Mouse (Mus musculus): Measurements from ENCODE around the gene Ecm2. TPM values are rescaled to one million over a fixed set of nuclear protein-coding genes. Genes with fewer than 3 reads are reported as not detected.

The Ecm2 gene
- polyA plus RNA-seq, 1 experiment from 2014 or later, result 0.21 TPM

- H3K4me1 ChIP-seq, result peaks cover 1% of the 10 kb centered on the region; the same call in 1 of the 2 replicates
- H3K27ac ChIP-seq, result no peak overlapping the region
- H3K36me3 ChIP-seq, result no peaks in the 10 kb centered on the region
- no peaks in the 10 kb centered on the region for H3K27me3 ChIP-seq (ENCODE audit: low read depth, poor library complexity, severe bottlenecking)
- H3K9me3 ChIP-seq (replicated peaks), result no peaks in the 10 kb centered on the region
- DNase-seq (ENCODE audit: low spot score), result no peak
- no peak overlapping the region for H3K4me3 ChIP-seq
- 95% methylated on average over 6 of the region's 6 CpGs for WGBS
Measured at GRCm38 (mm10) chr13:49472676-49473005, 32.0 kb upstream of the Ecm2 start.

GRCm38 (mm10) chr13:49477887-49478286 lies 26.7 kb upstream of the Ecm2 start:
- Histone ChIP-seq H3K4me1 (no peaks in the 10 kb centered on the region), H3K36me3 (no peaks in the 10 kb centered on the region), H3K27me3 (ENCODE audit: low read depth, poor library complexity, severe bottlenecking) (no peaks in the 10 kb centered on the region), H3K9me3 (replicated peaks) (no peaks in the 10 kb centered on the region), H3K27ac (no peak overlapping the region), H3K4me3 (no peak overlapping the region)
- WGBS, result 86% methylated on average over 3 of the region's 3 CpGs
- no peak for DNase-seq (ENCODE audit: low spot score)

DNA sequence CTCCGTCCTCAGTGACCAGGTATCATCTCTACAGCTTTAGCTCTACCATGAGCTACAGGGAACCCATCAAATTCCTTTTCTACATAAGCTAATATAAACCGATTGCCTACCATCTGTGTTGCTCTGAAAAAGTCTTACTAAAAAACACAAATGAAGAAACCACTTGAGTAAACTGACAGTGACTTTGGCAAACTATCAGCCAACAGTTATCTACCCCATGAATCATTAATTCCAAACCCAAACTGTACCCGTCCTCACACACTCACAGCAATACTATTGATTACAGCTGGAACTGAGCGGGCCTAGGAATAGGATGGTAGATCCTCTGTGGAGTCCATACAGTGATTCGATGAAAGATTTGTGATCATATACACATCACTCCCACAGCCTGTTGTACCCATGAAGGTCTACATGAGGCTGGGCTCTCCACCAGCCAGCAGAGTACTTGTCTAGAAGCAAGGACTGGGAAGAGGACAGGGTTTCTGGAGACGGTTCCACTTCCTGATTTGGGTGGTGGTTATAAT lies 25.7 kb upstream of the Ecm2 start:
- no peak overlapping the region for H3K4me3 ChIP-seq
- 92% methylated on average over 6 of the region's 6 CpGs for WGBS
- no peak for DNase-seq (ENCODE audit: low spot score)
- no peaks in the 10 kb centered on the region for H3K27me3 ChIP-seq (ENCODE audit: low read depth, poor library complexity, severe bottlenecking)
- no peaks in the 10 kb centered on the region for H3K36me3 ChIP-seq
- no peaks in the 10 kb centered on the region for H3K9me3 ChIP-seq (replicated peaks)
- no peak overlapping the region for H3K27ac ChIP-seq
- H3K4me1 ChIP-seq, result no peaks in the 10 kb centered on the region

GRCm38 (mm10) chr13:49479399-49479798 lies 25.2 kb upstream of the Ecm2 start:
- no peaks in the 10 kb centered on the region for H3K9me3 ChIP-seq (replicated peaks)
- 94% methylated on average over 4 of the region's 4 CpGs for WGBS
- no peak overlapping the region for H3K27ac ChIP-seq
- no peaks in the 10 kb centered on the region for H3K27me3 ChIP-seq (ENCODE audit: low read depth, poor library complexity, severe bottlenecking)
- no peak for DNase-seq (ENCODE audit: low spot score)
- H3K36me3 ChIP-seq, result no peaks in the 10 kb centered on the region
- H3K4me3 ChIP-seq, result no peak overlapping the region
- H3K4me1 ChIP-seq, result no peaks in the 10 kb centered on the region

DNA sequence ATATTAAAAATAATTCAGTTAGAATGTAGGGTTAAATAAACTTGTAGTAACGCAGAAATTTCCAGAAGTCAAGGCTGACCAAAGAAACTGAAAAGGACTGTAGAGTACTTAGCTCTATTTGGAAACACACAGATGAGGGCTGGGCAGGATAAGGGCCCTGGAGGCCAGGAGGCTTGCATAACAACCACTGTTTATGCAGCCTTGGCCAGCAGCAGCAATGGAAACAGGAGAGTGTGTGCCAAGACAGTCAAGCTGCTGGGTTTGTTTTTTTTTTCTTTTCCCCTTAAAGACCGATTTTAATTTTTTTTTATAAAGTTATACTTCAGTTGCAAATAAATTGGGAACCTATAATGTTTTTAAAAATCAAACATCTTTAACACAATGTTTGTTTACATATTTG lies 24.6 kb upstream of the Ecm2 start:
- no peak overlapping the region for H3K4me3 ChIP-seq
- H3K27ac ChIP-seq, result no peak overlapping the region
- WGBS, result 90% methylated on average over 2 of the region's 2 CpGs
- no peak for DNase-seq (ENCODE audit: low spot score)
- no peaks in the 10 kb centered on the region for H3K27me3 ChIP-seq (ENCODE audit: low read depth, poor library complexity, severe bottlenecking)
- no peaks in the 10 kb centered on the region for H3K36me3 ChIP-seq
- no peaks in the 10 kb centered on the region for H3K4me1 ChIP-seq
- H3K9me3 ChIP-seq (replicated peaks), result no peaks in the 10 kb centered on the region

DNA sequence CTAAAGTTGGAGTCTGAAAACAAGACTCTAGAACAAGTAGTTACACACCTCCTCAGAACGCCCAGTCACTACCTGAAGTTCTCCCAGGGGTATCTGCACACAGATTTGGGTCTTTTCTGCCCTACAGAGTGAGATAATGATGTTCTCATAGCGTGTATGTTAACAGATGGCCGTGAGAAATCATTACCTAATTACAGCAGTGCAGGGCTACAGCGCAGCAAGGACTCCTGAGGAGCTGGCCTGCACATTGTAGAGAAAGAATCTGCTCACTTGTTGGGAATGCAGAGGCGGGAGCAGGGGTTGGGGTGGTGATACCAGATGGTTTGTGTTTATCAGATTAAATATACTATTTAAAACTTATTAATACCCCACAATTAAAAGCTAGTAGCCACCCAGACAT lies 24.1 kb upstream of the Ecm2 start:
- no peaks in the 10 kb centered on the region for H3K9me3 ChIP-seq (replicated peaks)
- no peaks in the 10 kb centered on the region for H3K36me3 ChIP-seq
- no peaks in the 10 kb centered on the region for H3K4me1 ChIP-seq
- no peak for DNase-seq (ENCODE audit: low spot score)
- H3K4me3 ChIP-seq, result no peak overlapping the region
- 80% methylated on average over 5 of the region's 5 CpGs for WGBS
- H3K27me3 ChIP-seq (ENCODE audit: low read depth, poor library complexity, severe bottlenecking), result no peaks in the 10 kb centered on the region
- H3K27ac ChIP-seq, result no peak overlapping the region

GRCm38 (mm10) chr13:49485388-49485787 lies 19.2 kb upstream of the Ecm2 start:
- Histone ChIP-seq H3K4me1 (no peaks in the 10 kb centered on the region), H3K27me3 (ENCODE audit: low read depth, poor library complexity, severe bottlenecking) (no peaks in the 10 kb centered on the region), H3K36me3 (no peaks in the 10 kb centered on the region), H3K9me3 (replicated peaks) (no peaks in the 10 kb centered on the region), H3K27ac (no peak overlapping the region), H3K4me3 (no peak overlapping the region)
- WGBS, result 91% methylated on average over 5 of the region's 5 CpGs
- DNase-seq (ENCODE audit: low spot score), result no peak

- no peak within 1 kb of the TSS for H3K27ac ChIP-seq
- no peaks in the 10 kb centered on the region for H3K9me3 ChIP-seq (replicated peaks)
- no peaks in the 10 kb centered on the region for H3K4me1 ChIP-seq
- no peak for DNase-seq (ENCODE audit: low spot score)
- no peaks in the 10 kb centered on the region for H3K27me3 ChIP-seq (ENCODE audit: low read depth, poor library complexity, severe bottlenecking)
- no peak within 1 kb of the TSS for H3K4me3 ChIP-seq
- 70% methylated on average over 6 of the region's 6 CpGs for WGBS
- H3K36me3 ChIP-seq, result no peaks in the 10 kb centered on the region
Measured at GRCm38 (mm10) chr13:49492376-49493368, 11.9 kb upstream of the Ecm2 start, which contains the start of gene Tes3-ps. TSS of gene Tes3-ps (plus strand) at chr13:49493318.

- no peaks in the 10 kb centered on the region for H3K9me3 ChIP-seq (replicated peaks)
- 91% methylated on average over 4 of the region's 4 CpGs for WGBS
- H3K27ac ChIP-seq, result no peak overlapping the region
- no peak overlapping the region for H3K4me3 ChIP-seq
- DNase-seq (ENCODE audit: low spot score), result no peak
- no peaks in the 10 kb centered on the region for H3K4me1 ChIP-seq
- no peaks in the 10 kb centered on the region for H3K36me3 ChIP-seq
- no peaks in the 10 kb centered on the region for H3K27me3 ChIP-seq (ENCODE audit: low read depth, poor library complexity, severe bottlenecking)
Measured at GRCm38 (mm10) chr13:49505776-49506175, 1.2 kb downstream of the Ecm2 start.

DNA sequence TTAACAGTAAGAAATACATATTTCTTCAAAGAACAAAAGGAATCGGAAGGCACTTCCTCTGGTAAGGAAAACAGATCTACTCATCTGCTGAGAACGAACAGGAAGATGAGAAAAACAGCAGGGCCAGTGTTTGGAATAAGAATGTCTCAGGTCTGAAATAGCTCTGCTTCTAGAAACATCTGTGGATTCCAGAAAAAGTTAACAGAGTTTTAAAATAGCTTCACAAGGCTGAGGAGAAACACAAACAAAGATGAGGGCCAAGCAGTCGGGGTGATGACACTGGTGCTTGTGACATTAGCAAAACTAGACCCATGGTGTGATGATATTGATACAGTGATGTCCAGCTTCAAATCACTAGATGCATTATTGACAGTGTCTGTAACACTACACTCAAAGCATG lies 2.6 kb downstream of the Ecm2 start:
- no peaks in the 10 kb centered on the region for H3K9me3 ChIP-seq (replicated peaks)
- no peak overlapping the region for H3K27ac ChIP-seq
- DNase-seq (ENCODE audit: low spot score), result no peak
- no peaks in the 10 kb centered on the region for H3K27me3 ChIP-seq (ENCODE audit: low read depth, poor library complexity, severe bottlenecking)
- no peaks in the 10 kb centered on the region for H3K4me1 ChIP-seq
- no peak overlapping the region for H3K4me3 ChIP-seq
- WGBS, result 90% methylated on average over 3 of the region's 3 CpGs
- no peaks in the 10 kb centered on the region for H3K36me3 ChIP-seq

DNA sequence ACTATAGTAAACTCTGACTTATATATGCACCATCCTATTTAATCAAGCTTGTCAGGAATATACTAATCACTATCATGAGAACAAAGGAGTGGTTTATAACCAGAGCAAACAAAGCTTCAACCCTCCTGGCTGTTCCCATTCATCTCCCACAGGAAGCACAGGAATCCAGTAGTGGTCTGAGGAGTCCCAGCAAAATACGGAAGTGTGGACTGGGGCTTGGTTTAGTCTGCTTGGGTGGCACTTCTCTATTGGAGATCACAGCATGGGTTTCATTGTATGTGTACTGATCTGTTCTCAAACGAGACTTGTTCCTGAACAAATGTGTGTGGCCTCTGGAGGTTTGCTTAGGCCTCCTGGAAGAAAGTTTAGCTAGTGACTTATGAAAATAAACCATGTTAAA lies 14.2 kb downstream of the Ecm2 start:
- Histone ChIP-seq H3K36me3 (no peaks in the 10 kb centered on the region), H3K4me1 (no peaks in the 10 kb centered on the region), H3K9me3 (replicated peaks) (no peaks in the 10 kb centered on the region), H3K4me3 (no peak overlapping the region), H3K27me3 (ENCODE audit: low read depth, poor library complexity, severe bottlenecking) (no peaks in the 10 kb centered on the region), H3K27ac (no peak overlapping the region)
- WGBS, result 72% methylated on average over 2 of the region's 2 CpGs
- DNase-seq (ENCODE audit: low spot score), result no peak

- Histone ChIP-seq H3K4me1 (no peaks in the 10 kb centered on the region), H3K27ac (no peak overlapping the region), H3K27me3 (ENCODE audit: low read depth, poor library complexity, severe bottlenecking) (no peaks in the 10 kb centered on the region), H3K4me3 (no peak overlapping the region), H3K9me3 (replicated peaks) (no peaks in the 10 kb centered on the region), H3K36me3 (no peaks in the 10 kb centered on the region)
- DNase-seq (ENCODE audit: low spot score), result no peak
- WGBS, result 87% methylated on average over 2 of the region's 2 CpGs
Measured at GRCm38 (mm10) chr13:49526235-49526634, 21.6 kb downstream of the Ecm2 start.

- Histone ChIP-seq H3K27ac (no peak overlapping the region), H3K36me3 (no peaks in the 10 kb centered on the region), H3K27me3 (ENCODE audit: low read depth, poor library complexity, severe bottlenecking) (no peaks in the 10 kb centered on the region), H3K4me3 (no peak overlapping the region), H3K9me3 (replicated peaks) (no peaks in the 10 kb centered on the region), H3K4me1 (peaks cover 6% of the 10 kb centered on the region; the same call in 1 of the 2 replicates)
- no peak for DNase-seq (ENCODE audit: low spot score)
- WGBS, result 93% methylated on average over 4 of the region's 4 CpGs
Measured at GRCm38 (mm10) chr13:49530636-49531035, 26.0 kb downstream of the Ecm2 start.
